Mouse (Mus musculus) intestine, embryonic 16.5 days (tissue): ENCODE measurements around the gene Tnnt2. TPM values are rescaled to one million over a fixed set of nuclear protein-coding genes. Genes with fewer than 3 reads are reported as not detected.
A peak's percentile ranks its signal among the peaks of the same experiment; 100 is the strongest.

Experiments used
- ATAC-seq: fragments of 200-750 bp; cut with Nextera tagmentation; 2 replicates; pipeline ENCODE4 v1.8.0; 2017; ENCODE audit warnings: moderate TSS enrichment, moderate library complexity
- H3K27ac ChIP-seq: fragments of 300-500 bp; sonication (generic); 2 replicates; pipeline ENCODE4 v1.5.1; 2014; ENCODE audit warnings: mild to moderate bottlenecking, low read length
- H3K27me3 ChIP-seq: fragments of 300-500 bp; sonication (generic); replicated peaks from 2 replicates; pipeline ENCODE4 v1.6.1; 2014; ENCODE audit warnings: low read length, control low read depth, mixed read lengths; ENCODE audit not compliant: control insufficient read depth, insufficient read depth
- H3K36me3 ChIP-seq: fragments of 300-500 bp; sonication (generic); 2 replicates; pipeline ENCODE4 v1.6.1; 2014; ENCODE audit warnings: low read length, control low read depth; ENCODE audit not compliant: control insufficient read depth, insufficient read depth
- H3K4me1 ChIP-seq: fragments of 300-500 bp; sonication (generic); 2 replicates; pipeline ENCODE4 v1.6.1; 2014; ENCODE audit warnings: low read length, control low read depth, mixed read lengths; ENCODE audit not compliant: control insufficient read depth, insufficient read depth
- H3K4me2 ChIP-seq: fragments of 300-500 bp; sonication (generic); 2 replicates; pipeline ENCODE4 v1.6.1; 2014; ENCODE audit warnings: low read depth, low read length, control low read depth
- H3K4me3 ChIP-seq: fragments of 300-500 bp; sonication (generic); 2 replicates; pipeline ENCODE4 v1.5.1; 2014; ENCODE audit warnings: mild to moderate bottlenecking, low read length
- H3K9ac ChIP-seq: fragments of 300-500 bp; sonication (generic); 2 replicates; pipeline ENCODE4 v1.6.1; 2014; ENCODE audit warnings: low read depth, low read length
- H3K9me3 ChIP-seq: fragments of 300-500 bp; sonication (generic); 2 replicates; pipeline ENCODE4 v1.6.1; 2016; ENCODE audit warnings: low read length, control low read depth; ENCODE audit not compliant: control insufficient read depth
- WGBS: fragments of 180-500 bp; shearing (Covaris S2); extraction: QIAGEN DNeasy Blood & Tissue Kit; methylation state at CpG from one replicate; pipeline ENCODE4 v1.1.7; 2014; 5-methylcytosine and 5-hydroxymethylcytosine counted together
- polyA plus RNA-seq: library from polyadenylated mRNA; unstranded; fragments of >200 nt; fragmentation: Nextera tagmentation; extraction: Ambion mirVana; gene quantifications from 2 replicates; pipeline ENCODE4 v1.2.1, GENCODE M21; 2015

The Tnnt2 gene
- polyA plus RNA-seq, 1 experiment from 2014 or later = 26.7 TPM

DNA sequence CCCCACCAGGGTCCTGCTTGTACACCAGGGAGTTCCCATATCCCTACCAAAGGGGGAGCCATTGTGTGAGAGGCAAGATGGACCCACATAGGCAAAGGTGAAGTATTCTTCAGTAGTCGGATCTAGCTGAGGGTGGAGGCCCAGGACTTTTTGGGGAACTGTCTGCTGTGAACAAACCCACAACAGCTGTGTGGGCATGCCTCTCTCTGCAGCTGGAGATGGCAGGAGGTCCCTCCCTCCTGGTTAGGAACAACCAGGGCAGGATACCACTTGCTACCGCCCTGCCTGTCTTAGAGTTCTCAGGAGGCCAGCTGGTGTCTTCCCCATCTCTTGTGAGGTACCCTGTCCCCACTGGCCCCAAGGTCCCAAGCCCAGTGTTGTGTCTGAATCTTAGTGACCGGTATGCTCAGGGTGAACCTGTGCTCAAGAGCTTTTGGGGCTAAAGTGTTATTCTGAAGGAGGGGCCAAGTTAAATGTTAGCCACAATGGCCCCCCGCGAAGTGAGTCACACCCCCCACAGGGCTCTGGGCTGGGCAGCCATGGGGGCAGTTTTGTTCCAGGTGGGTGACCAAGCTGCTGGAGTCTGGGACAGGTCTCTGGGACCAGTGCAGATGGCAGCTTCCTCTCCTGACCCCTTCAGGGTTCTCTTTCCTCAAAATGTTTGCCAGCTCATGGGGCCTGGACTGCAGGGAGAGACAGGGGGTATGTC is 22.3 kb upstream of the Tnnt2 start:
- H3K36me3 ChIP-seq = no peaks in the 10 kb centered on the region
- no peaks in the 10 kb centered on the region for H3K9me3 ChIP-seq
- WGBS = 83% methylated on average over 5 of the region's 5 CpGs
- H3K27ac ChIP-seq = peak overlapping the region; percentile 95
- H3K27me3 ChIP-seq = peaks cover 3% of the 10 kb centered on the region; the same call in 1 of the 2 replicates
- no peak overlapping the region for H3K4me3 ChIP-seq
- no peak overlapping the region for H3K4me2 ChIP-seq
- no peak for ATAC-seq
- H3K9ac ChIP-seq = peak overlapping the region; percentile 34; the same call in 1 of the 2 replicates
- peaks cover 39% of the 10 kb centered on the region for H3K4me1 ChIP-seq

DNA sequence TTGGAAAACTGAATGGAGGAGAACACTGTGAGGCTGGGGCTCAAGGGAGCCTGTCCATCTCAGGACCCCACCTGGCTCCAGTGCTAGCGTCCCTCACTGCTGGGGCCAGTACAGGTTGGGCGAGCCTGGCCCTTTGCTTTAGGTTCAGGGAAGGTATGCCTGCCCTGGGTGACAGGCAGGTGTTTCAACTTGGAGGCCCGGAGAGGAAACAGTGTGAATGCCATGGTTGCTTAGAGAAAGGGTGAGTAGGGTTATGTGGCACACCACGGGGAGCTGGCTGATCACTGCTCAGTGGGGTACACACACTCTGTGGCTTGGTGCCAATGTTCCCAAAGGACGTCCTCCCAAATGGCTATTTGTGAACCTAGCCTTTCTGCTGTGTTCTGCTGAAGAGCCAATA is 21.6 kb upstream of the Tnnt2 start:
- 82% methylated on average over 5 of the region's 5 CpGs for WGBS
- Histone ChIP-seq H3K27me3 (peaks cover 3% of the 10 kb centered on the region; the same call in 1 of the 2 replicates), H3K36me3 (no peaks in the 10 kb centered on the region), H3K9me3 (no peaks in the 10 kb centered on the region), H3K4me2 (no peak overlapping the region), H3K4me1 (peaks cover 36% of the 10 kb centered on the region), H3K4me3 (no peak overlapping the region), H3K9ac (peak overlapping the region; percentile 34; the same call in 1 of the 2 replicates), H3K27ac (peak overlapping the region; percentile 95)
- ATAC-seq = no peak

- H3K27ac ChIP-seq = peak overlapping the region; percentile 97; the same call in 1 of the 2 replicates
- no peaks in the 10 kb centered on the region for H3K36me3 ChIP-seq
- peaks cover 7% of the 10 kb centered on the region; the same call in 1 of the 2 replicates for H3K27me3 ChIP-seq
- no peaks in the 10 kb centered on the region for H3K9me3 ChIP-seq
- H3K4me3 ChIP-seq = peak overlapping the region; percentile 58
- peak overlapping the region; percentile 85 for H3K4me2 ChIP-seq
- ATAC-seq = no peak
- peaks cover 23% of the 10 kb centered on the region for H3K4me1 ChIP-seq
- 51% methylated on average over 4 of the region's 4 CpGs for WGBS
- peak overlapping the region; percentile 84; the same call in 1 of the 2 replicates for H3K9ac ChIP-seq
These were observed 18.6 kb upstream of the Tnnt2 start for GRCm38 (mm10) chr1:135817595-135817994.

DNA sequence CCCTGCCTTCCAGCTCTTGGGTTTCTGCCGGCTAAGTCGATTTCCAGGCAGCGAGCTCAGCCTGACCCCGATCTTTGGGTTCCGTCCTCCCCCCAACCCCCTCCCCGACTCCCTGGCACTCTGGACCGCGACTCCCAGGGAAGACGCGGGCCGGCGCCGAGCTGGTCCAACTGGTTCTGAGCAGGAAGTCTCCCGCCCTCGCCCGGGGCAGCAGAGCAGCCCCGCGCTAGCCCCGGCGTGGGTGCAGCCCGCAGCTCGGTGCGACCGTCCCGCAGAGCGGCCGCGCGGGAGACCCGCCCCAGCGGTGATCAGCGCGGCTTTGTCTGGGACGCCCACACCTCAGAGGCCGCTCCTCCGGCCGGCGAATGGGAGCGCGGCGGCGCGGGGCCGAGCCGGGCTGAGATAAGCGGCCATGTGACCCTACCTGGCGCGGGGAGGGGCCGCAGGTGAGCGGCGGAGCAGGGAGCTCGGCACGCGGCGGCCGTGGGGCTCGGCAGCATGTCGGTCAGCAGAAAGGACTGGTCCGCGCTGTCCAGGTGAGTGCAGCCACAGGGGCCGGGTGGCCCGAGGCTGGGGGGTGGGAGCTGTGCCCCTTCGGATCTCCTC is 17.6 kb upstream of the Tnnt2 start, which contains the start of gene Lad1:
TSS of gene Lad1 (plus strand) at position 118 of the 606 bp plus-strand sequence.
- Histone ChIP-seq H3K27ac (peak within 1 kb of the TSS; percentile 97), H3K9me3 (no peaks in the 10 kb centered on the region), H3K4me2 (peak within 1 kb of the TSS; percentile 85), H3K9ac (peak within 1 kb of the TSS; percentile 84), H3K36me3 (no peaks in the 10 kb centered on the region), H3K27me3 (peaks cover 7% of the 10 kb centered on the region; the same call in 1 of the 2 replicates), H3K4me1 (peaks cover 21% of the 10 kb centered on the region), H3K4me3 (peak within 1 kb of the TSS; percentile 58)
- peak; percentile 69 for ATAC-seq
- 1% methylated on average over 63 of the region's 63 CpGs for WGBS

- H3K27ac ChIP-seq = peak overlapping the region; percentile 97
- H3K4me3 ChIP-seq = peak overlapping the region; percentile 58
- ATAC-seq = peak; percentile 80
- 62% methylated on average over 10 of the region's 10 CpGs for WGBS
- H3K4me2 ChIP-seq = peak overlapping the region; percentile 55
- peaks cover 7% of the 10 kb centered on the region; the same call in 1 of the 2 replicates for H3K27me3 ChIP-seq
- H3K9me3 ChIP-seq = no peaks in the 10 kb centered on the region
- H3K4me1 ChIP-seq = peaks cover 12% of the 10 kb centered on the region; the same call in 1 of the 2 replicates
- H3K9ac ChIP-seq = peak overlapping the region; percentile 84
- H3K36me3 ChIP-seq = no peaks in the 10 kb centered on the region
These were observed 16.1 kb upstream of the Tnnt2 start for GRCm38 (mm10) chr1:135820071-135820470.

DNA sequence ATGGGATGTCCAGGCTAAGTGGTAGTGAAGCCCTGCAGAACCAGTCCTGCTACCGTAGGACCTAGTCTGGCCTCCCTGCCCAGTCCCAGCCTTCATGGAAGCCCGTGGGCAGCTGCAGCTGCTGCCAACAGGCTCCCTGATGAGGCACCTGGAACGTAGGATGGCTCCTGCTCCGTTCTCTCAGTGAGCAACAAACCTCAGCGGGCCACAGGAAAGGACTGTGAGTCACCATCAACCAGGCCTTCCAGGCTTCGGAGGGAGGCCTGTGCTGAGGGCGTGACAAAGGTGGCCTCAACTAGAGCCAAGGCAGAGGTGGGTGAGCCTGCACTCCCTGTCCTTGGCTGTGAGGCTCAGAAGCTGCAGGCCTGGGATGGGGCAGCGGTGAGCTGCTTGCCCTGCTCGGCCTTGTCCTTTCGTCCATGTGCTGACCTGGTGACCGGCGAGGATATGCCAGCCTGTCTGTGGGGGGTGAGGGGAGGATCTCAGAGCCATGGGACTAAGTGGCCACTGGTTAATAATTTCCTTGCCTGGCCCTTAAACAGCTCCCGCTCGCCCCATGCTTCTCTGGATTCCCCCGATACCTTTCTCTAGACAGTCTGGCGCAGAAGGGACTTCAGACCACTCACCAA is 15.3 kb upstream of the Tnnt2 start:
- Histone ChIP-seq H3K9me3 (no peaks in the 10 kb centered on the region), H3K27ac (peak overlapping the region; percentile 97), H3K4me2 (peak overlapping the region; percentile 55), H3K9ac (peak overlapping the region; percentile 84), H3K27me3 (peaks cover 7% of the 10 kb centered on the region; the same call in 1 of the 2 replicates), H3K36me3 (no peaks in the 10 kb centered on the region), H3K4me3 (peak overlapping the region; percentile 58), H3K4me1 (peaks cover 12% of the 10 kb centered on the region; the same call in 1 of the 2 replicates)
- 61% methylated on average over 16 of the region's 16 CpGs for WGBS
- peak; percentile 51 for ATAC-seq

GRCm38 (mm10) chr1:135821780-135822179 is 14.4 kb upstream of the Tnnt2 start:
- Histone ChIP-seq H3K4me1 (peaks cover 12% of the 10 kb centered on the region; the same call in 1 of the 2 replicates), H3K4me2 (peak overlapping the region; percentile 55), H3K27ac (peak overlapping the region; percentile 97), H3K4me3 (peak overlapping the region; percentile 58), H3K36me3 (no peaks in the 10 kb centered on the region), H3K27me3 (peaks cover 7% of the 10 kb centered on the region; the same call in 1 of the 2 replicates), H3K9me3 (no peaks in the 10 kb centered on the region), H3K9ac (peak overlapping the region; percentile 84)
- ATAC-seq = no peak
- WGBS = 60% methylated on average over 7 of the region's 7 CpGs

DNA sequence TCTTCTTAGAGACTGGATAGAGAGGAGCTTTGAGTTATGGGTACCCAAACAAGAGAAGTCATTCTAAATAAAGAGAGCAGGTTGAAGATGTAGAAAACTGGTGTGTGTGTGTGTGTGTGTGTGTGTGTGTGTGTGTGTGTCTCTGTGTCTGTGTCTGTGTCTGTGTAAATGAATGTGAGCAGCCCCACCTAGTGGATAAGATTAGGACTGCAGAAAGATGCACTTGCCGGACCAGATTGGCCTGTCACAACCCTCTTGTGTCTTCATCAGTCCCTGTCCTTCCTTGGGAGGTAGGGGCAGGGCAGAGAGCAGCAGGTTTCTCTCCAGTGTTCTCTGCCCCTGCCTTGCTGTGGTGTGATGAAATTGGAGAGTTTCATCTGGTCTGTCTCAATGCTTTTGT is 7.2 kb upstream of the Tnnt2 start:
- Histone ChIP-seq H3K9me3 (no peaks in the 10 kb centered on the region), H3K4me2 (no peak overlapping the region), H3K4me3 (no peak overlapping the region), H3K4me1 (0 out of 2 replicates have a peak, but pooled peaks cover 6% of the 10 kb centered on the region), H3K36me3 (no peaks in the 10 kb centered on the region; the same call in 1 of the 2 replicates), H3K9ac (no peak overlapping the region), H3K27me3 (no peaks in the 10 kb centered on the region), H3K27ac (no peak overlapping the region)
- peak; percentile 14; the same call in 1 of the 2 replicates for ATAC-seq
- 18% methylated on average over 1 of the region's 1 CpGs for WGBS
